Mouse (Mus musculus) left cerebral cortex, postnatal 36 days (tissue): ENCODE measurements at regions not wholly inside any gene's neighbourhood (a gene's known extent, or its start where the extent isn't known, plus 50 kb on each side); places are given as distances from the start of the nearest gene placed in this dataset.

ENCODE experiments used
- DNase-seq, 2 experiments: peaks; one replicate each; pipeline ENCODE4 v3.0.0; 2021 to 2022; ENCODE audit warnings: low spot score in 2 of 2, mixed read lengths in 1 of 2
- intact Hi-C: fragments of 180-260 bp; cut with DNase I; formaldehyde crosslinking; loops from one replicate; pipeline ENCODE4 v1.15.1; 2025

DNA sequence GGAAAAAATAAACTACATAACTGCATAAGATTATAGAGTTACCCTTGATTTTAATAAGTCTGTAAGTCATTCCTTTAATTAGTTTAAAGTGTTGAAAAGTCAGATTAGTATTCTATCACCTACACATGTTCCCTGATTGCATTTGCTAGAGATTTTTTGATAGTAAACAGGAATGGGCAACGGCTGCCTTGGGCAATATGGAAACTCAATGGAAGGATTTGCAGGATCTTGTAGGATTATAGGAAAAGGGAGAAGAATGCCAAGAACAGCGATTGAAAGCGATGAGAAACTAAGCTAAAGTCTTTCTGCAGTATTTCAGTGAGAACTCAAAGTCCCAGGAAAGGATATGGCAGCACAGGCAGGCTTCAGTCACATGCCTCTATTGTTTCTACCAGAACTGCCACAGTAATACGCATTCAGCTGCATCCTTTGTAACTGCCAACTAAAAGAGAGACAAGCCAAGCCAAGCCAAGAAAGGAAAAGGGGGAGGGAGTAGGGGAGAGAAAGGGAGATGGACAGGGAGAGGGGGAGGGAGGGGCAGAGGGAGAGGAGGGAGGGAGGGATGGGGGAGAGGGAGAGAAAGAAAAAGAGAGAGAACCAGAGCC lies 340.3 kb downstream of the Kif16b start:
- intact Hi-C loops = no loop called here
- no peak for DNase-seq

DNA sequence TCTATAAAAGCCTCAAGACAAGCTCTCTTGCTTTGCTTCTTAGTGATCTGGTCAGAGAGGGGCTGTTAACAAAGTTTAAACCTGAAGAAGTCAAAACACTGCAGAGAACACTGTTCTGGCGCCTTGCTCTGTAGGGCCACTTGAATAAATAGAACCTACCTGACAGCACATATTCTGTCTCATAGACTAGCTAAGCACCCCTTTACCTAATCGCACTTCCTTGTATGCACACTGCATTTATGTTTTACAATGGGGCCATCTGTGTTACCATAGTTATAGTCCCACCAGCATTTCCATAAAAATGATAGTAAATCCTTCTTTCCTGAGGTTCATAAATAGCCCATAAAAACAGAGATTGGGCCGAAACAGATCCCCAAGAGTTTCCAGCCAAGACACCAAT lies 340.9 kb downstream of the Kif16b start:
- intact Hi-C loops = no loop called here
- DNase-seq = no peak

DNA sequence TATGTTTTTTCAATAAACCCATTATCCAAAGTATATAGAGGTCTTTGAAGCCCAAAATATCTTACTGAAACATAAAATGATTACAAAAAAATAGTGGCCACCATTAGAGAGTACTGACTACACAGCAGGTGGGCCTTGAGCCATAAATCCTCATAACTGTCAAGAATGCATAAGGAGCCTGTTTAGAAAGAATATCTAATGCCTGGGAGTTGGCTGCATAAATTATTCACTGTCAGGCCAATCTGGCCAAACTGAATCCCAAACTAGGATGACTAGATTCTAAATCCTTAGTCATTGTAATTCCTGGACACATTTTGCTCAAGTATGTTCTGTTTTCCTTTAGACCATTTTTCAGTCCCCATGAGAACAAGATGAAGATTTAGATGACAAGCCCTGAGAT lies 341.4 kb downstream of the Kif16b start:
- DNase-seq = no peak
- intact Hi-C loops = no loop called here

DNA sequence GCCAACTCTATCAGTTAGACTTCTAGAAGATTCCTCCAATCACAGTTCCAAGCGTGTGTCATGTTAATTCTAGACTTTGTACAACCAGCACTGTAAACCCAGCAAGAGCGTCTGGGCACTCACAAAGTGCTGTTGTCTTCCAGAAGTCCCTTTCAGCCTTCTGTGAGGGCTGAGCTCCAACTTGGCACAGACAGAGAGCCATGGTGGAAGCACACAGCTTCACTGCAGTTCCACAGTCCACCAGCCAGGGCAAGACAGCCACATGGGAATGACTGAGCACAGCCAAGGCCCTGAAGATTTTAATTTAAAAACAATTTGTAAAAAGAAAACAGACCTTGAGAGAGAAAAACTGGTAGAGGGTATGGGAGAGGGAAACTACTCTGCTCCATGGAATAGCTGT lies 346.5 kb downstream of the Kif16b start:
- peak in 1 of 2 experiments; percentile 8 for DNase-seq
- intact Hi-C loops = no loop called here

DNA sequence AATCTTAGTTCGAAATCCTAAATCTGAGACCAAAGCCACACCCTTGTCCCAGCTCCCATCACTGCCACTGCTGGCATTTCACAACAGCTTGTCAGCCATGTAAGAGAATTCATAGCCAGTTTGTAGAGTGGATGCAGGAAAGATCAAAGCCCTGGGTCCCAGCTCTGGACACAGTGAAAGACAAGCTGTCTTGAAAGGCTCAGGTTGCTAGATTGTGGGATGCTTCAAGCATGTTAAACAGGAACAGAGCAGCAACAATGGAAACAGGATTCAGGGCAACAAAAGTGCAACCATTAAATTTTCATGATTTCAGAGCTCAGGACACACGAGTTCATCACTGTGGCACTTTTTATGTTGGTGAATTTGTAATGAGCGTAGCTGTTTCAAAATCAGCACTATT lies 349.6 kb downstream of the Kif16b start:
- intact Hi-C loops = no loop called here

DNA sequence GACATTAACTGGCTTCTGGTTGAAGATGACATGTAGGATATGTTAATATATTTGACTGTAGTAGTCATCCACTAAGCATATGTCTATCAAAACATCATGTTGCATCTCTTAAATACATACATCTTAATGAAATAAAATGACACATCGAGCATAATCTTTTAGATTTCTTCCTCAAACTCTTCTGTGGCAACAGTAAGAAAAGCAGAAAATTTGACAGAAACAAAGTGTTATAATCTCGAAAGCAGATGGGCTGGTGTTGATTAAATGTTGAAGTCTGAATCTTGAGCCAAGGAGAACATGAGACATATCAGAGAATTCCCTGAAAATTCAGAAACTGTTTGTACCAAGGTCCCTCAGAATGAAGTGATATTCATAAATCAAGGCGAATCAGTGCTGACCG lies 352.6 kb downstream of the Kif16b start:
- DNase-seq = no peak

More for the DNA sequence above, 349.6 kb downstream of the Kif16b start:
- DNase-seq = no peak

DNA sequence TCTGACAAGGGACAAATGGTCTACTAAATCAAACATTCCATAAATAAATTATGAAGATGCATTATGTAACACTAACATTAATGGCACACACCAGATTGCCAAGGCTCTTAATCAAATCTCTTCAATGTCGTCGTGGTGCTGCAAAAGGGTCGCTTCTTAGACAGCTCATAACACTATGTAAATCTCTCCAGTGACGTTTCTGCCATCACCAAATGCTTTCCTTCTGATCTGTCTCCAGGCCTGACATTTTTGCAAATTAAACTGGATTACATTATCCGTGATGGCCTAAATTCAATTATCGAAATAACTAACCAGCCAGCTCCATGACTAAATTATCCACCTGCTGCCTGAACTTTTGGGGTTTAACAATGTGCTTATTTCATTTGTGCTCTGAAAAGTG lies 356.4 kb downstream of the Kif16b start:
- intact Hi-C loops = no loop called here
- DNase-seq = no peak

More for the DNA sequence above, 352.6 kb downstream of the Kif16b start:
- intact Hi-C loops = no loop called here

DNA sequence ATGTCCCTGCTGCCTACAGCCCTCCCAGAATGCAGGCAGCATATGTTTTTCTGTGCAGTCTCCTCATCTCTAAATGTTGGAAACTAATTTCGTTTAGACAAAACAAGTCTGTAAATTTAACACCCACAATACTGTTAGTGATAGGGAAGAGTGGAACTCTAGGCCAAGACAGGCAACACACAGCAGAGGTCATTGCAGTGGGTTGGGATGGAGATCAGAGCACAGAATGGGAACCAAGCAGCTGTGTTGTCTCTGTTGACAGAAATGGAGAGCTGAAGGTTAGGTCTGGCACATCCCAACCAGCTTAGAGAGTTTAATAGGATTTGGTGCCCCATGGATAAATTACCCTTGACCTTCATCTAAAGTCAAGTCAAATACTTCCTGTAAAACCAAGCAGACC lies 361.4 kb downstream of the Kif16b start:
- intact Hi-C loops = no loop called here
- no peak for DNase-seq

DNA sequence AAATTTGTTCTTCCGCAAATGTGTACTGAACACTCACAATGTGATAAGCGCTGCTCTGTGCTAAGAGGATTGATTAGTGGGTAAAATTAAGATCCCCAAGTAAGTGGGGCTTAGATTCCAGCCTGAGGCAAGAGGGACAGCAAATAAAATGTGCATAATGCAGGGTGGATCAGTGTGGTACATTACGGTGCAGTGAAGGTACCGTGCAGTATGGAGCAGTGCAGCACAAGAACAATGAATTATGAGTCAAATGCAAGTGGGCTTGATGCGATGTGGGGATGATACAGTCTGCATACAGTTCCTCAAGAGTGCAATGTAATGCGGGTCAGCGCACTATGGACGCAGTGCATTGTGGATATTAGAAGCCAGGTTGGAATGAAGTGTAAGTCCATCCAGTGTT lies 367.8 kb downstream of the Kif16b start:
- DNase-seq = no peak
- intact Hi-C loops = no loop called here

DNA sequence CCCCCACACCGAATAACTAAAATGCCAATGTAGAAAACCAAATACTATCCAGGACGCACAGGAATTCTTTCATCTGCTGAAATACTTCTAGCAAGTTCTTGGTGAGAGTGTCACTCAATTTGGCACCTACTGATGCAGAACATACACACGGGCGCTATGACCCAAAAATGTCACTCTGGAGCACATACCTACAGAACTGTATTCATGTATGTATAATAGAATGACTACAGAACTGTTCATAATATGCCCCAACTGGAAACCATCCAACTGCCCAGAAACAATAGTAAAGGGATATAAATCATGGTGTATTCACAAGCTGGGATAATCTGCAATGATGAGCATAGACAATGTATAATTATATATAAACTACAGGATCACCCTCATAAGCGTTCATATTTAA lies 378.9 kb downstream of the Kif16b start:
- intact Hi-C loops = no loop called here
- no peak for DNase-seq

DNA sequence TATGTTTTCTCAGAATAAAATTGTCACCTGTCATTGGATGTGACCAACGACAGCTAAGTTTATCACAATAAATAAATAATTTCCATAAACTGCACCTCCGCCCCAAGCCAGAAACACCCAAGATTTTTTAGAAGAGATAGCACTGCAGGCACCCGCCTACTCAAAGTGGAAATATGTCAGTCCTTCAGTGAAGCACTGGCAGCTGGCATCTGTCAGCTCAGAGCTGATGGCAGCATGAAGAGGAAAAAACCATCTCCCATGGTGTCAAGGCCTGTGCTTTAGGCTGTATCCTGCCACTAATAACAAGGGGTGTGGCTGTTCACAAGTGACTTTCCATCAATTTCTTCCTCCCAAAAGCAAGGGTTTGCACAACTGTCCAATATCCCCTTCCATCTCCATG lies 383.6 kb downstream of the Kif16b start:
- no peak for DNase-seq
- intact Hi-C loops = no loop called here

DNA sequence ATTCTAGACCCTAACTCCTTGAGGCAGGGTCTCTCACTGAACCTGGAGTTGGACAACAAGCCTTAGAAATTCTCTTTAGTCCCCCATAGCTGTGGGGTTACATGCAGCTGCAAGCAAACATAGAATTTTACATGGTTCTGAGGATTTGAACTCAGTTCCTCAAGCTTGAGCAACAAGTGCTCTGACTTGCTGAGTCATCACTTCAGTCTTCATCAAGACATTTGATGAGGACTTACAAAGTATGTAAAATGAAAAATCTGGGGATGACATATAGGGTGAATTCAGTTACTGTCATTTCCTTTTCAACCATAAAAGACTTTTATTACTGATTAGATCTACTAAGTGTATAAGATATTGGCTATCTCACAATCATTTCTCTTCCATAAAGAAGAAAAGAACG lies 396.1 kb downstream of the Kif16b start:
- DNase-seq = no peak
- intact Hi-C loops = no loop called here
